Mouse (Mus musculus) left cerebral cortex, adult 6 months (tissue): ENCODE results near the gene Ephb6. TPM values are rescaled to one million over a fixed set of nuclear protein-coding genes. Genes with fewer than 3 reads are reported as not detected.

Experiments
- long read RNA-seq, 2 experiments: library from polyadenylated mRNA; unstranded; transcript quantifications; one replicate each; pipeline ENCODE4 v2.0.0; 2019 to 2020
- polyA plus RNA-seq: library from polyadenylated mRNA; unstranded; fragments of <200 nt; fragmentation: Nextera tagmentation; gene quantifications from 2 replicates; pipeline ENCODE4 v1.2.3, GENCODE M21; 2021

Ephb6 gene
- polyA plus RNA-seq: 57.2 and 65.4 TPM in 2 replicates
- long read RNA-seq, experiment 1, transcript Ephb6-201 (18 exons, 3,762 nt): major isoform, 188 of 294 reads
- long read RNA-seq, experiment 1, partial matches to known transcripts: 61 of 294 reads
- long read RNA-seq, experiment 1, other reads (novel, unspliced or antisense): 45 of 294 reads
- long read RNA-seq, experiment 2, transcript Ephb6-201 (18 exons, 3,762 nt): major isoform, 21 of 51 reads
- long read RNA-seq, experiment 2, partial matches to known transcripts: 29 of 51 reads
- long read RNA-seq, experiment 2, other reads (novel, unspliced or antisense): 1 of 51 reads

DNA sequence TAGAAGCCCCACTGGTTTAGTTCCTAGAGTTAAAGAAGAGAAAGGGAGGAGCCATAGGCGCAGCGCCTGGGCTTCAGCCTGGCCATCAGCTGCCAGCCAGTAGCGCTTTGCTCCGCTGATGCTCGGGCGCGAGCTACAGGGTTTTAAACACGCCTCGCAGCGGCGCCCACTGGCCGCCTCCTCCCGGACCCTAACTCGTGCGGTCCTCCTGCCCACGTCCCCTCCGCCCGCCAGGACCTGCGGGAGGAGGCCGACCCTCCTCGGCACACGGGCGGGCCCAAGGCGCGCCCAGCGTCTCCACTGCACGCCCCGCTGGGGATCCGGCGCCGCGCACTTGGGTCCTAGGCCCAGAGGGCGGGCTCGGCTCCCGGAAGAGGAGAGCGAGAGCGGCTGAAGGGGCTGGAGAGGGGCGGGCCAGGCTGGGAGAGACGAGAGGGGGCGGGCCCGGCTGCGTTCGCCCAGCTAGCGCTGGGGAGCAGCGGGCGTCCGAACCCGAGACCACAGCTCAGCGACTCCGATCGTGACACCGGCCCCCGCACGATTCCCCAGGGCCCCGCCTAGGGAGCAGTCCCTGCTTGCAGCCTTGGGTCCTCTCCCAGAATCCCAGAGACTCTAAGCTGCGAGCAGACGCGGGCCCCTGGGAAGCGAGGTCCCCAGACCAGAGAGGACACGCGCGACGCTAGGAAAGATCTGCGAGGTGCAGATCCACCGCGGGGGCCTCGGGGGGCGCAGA lies at the start of gene Ephb6:
TSS of gene Ephb6 (plus strand) at position 422 of the 733 bp plus-strand sequence.

DNA sequence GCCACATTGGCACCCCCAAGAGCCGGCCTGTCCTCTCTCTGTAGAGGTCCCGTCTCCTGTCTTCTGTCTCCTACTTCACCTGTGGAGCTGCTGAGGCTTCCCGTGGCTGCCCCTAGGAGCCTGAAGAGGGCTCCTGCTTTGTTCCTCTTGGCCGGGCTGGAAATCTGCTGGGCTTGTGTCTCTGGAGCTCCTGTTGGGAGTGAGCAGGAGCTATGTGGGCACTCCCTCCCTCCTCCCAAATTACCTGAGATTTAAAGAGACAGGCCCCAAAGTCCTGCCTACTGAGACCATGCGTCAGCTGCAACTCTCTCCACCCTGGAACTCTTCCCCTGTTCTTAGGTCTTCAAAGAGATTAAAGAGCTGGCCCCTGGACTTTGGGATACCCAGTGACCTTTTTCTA lies 30.9 kb downstream of the Ephb6 start, which contains the start of gene Trpv6:
TSS of gene Trpv6 (minus strand) at position 228 of the 400 bp plus-strand sequence.

Other genes with a start within 250 kb of the Ephb6 start
- gene Prss3, start 227.8 kb upstream of the Ephb6 start, polyA plus RNA-seq: not detected in 2 replicates
- gene Gm5771, start 213.1 kb upstream of the Ephb6 start, polyA plus RNA-seq: not detected in 2 replicates
- 2.6 and 2.8 TPM in 2 replicates for gene Gm10334, start 159.3 kb upstream of the Ephb6 start, polyA plus RNA-seq
- gene Prss1, start 146.6 kb upstream of the Ephb6 start, polyA plus RNA-seq: not detected in 2 replicates
- not detected in 2 replicates for gene Prss2, start 83.7 kb upstream of the Ephb6 start, polyA plus RNA-seq
- gene Trpv6, start 30.9 kb downstream of the Ephb6 start, polyA plus RNA-seq: 0.61 and 0.71 TPM in 2 replicates
- gene Trpv5, start 75.3 kb downstream of the Ephb6 start, polyA plus RNA-seq: not detected in 2 replicates
- not detected in 2 replicates for gene Llcfc1, start 78.9 kb downstream of the Ephb6 start, polyA plus RNA-seq
- gene Kel, start 98.9 kb downstream of the Ephb6 start, polyA plus RNA-seq: not detected in 2 replicates
- not detected in 2 replicates for gene Olfr459, start 169.7 kb downstream of the Ephb6 start, polyA plus RNA-seq
- gene Pip, start 242.1 kb downstream of the Ephb6 start, polyA plus RNA-seq: not detected in 2 replicates
- not detected in 2 replicates for gene Sval2, start 247.5 kb downstream of the Ephb6 start, polyA plus RNA-seq